In the genomic region with DNA sequence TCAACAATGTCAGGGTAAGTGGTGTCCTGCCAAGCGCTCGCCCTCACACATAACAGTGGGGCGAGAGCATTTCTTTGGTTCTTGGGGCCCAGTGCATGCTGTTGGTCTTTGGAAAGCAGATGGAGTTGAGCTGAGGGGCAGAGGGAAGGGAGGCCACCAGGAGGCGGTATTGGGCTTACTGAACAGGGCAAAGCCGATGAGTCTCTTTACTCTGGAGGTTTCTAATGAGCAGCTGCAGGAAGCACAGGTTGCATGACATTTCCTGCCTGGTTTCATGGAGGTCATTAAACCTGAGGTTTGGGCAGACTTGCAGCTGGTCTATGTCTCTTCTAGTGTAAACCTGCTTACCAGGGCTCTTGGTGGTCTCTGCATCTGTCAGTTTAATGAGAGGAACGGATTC, we compare ENCODE assay signal across 1 mouse cellular context.
TF ChIP-seq lines count a peak whose summit lies in the region.

No protein-coding gene starts in this region.

TF ChIP-seq in MEL, 35 proteins besides CTCF, POLR2A, EP300 and RAD21 (continued from another document):
- no peak for TF ChIP-seq MAZ (IDR thresholded peaks at IDR 0.05; ENCODE audit: low read depth, low read length)
- no peak for TF ChIP-seq GABPA (IDR thresholded peaks at IDR 0.05; ENCODE audit: low read depth, low read length)
